Mouse (Mus musculus): ENCODE measurements around the gene Caly. TPM values are rescaled to one million over a fixed set of nuclear protein-coding genes. Genes with fewer than 3 reads are reported as not detected.

Gene Caly
- polyA plus RNA-seq (2015; fragmentation: Nextera tagmentation; extraction: Ambion mirVana) = 95.9 and 99.9 TPM in 2 replicates

- H3K4me2 ChIP-seq = peak within 1 kb of the TSS; percentile 66
- ATAC-seq (ENCODE audit: low read depth) = peak; percentile 84
- H3K27me3 ChIP-seq = peaks cover 11% of the 10 kb centered on the region
- H3K36me3 ChIP-seq = no peaks in the 10 kb centered on the region
- H3K4me1 ChIP-seq (replicated peaks) = peaks cover 41% of the 10 kb centered on the region
- 2% methylated on average over 18 of the region's 18 CpGs for WGBS
- H3K4me3 ChIP-seq = peak within 1 kb of the TSS; percentile 50
- peak within 1 kb of the TSS; percentile 73 for H3K9ac ChIP-seq
- H3K27ac ChIP-seq (replicated peaks) = peak within 1 kb of the TSS; percentile 86
- H3K9me3 ChIP-seq = no peaks in the 10 kb centered on the region
Observed at GRCm38 (mm10) chr7:140082242-140082678, at the start of gene Caly. Gene Caly, minus strand, starts transcription at chr7:140082548.

- H3K27ac ChIP-seq (replicated peaks) = no peak overlapping the region
- no peak overlapping the region for H3K4me3 ChIP-seq
- peaks cover 15% of the 10 kb centered on the region for H3K36me3 ChIP-seq
- no peak overlapping the region for H3K4me2 ChIP-seq
- H3K9me3 ChIP-seq = no peaks in the 10 kb centered on the region
- H3K4me1 ChIP-seq (replicated peaks) = peaks cover 16% of the 10 kb centered on the region
- H3K27me3 ChIP-seq = no peaks in the 10 kb centered on the region
- 77% methylated on average over 2 of the region's 2 CpGs for WGBS
- no peak overlapping the region for H3K9ac ChIP-seq
- no peak for ATAC-seq (ENCODE audit: low read depth)
Observed at GRCm38 (mm10) chr7:140127911-140128310, 45.6 kb upstream of the Caly start.

DNA sequence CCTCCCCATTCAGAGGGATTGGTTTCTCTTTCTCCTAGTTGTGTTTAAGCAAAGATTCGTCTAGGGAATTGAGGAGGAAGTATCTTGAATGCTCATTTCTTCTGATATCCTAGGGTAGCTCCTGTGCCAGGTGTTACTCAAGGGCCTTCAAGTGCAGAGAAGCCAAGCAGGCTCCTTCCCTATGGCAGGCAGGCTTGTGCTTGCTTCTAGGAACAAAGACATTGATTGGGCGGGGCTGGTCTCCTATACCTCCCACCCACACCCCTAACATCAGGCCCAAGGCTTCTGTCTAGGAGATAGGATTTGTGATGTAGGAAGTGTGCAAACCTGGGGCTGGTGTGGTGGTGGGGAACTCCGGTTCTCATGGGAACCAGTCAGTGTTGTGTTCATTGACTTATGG, 44.6 kb upstream of the Caly start:
- Histone ChIP-seq H3K27ac (replicated peaks) (no peak overlapping the region), H3K4me2 (peak overlapping the region; percentile 11; the same call in 1 of the 2 replicates), H3K4me3 (no peak overlapping the region), H3K4me1 (replicated peaks) (peaks cover 16% of the 10 kb centered on the region), H3K27me3 (no peaks in the 10 kb centered on the region; the same call in 1 of the 2 replicates), H3K36me3 (peaks cover 15% of the 10 kb centered on the region), H3K9me3 (no peaks in the 10 kb centered on the region), H3K9ac (no peak overlapping the region)
- 92% methylated on average over 3 of the region's 3 CpGs for WGBS
- no peak for ATAC-seq (ENCODE audit: low read depth)

DNA sequence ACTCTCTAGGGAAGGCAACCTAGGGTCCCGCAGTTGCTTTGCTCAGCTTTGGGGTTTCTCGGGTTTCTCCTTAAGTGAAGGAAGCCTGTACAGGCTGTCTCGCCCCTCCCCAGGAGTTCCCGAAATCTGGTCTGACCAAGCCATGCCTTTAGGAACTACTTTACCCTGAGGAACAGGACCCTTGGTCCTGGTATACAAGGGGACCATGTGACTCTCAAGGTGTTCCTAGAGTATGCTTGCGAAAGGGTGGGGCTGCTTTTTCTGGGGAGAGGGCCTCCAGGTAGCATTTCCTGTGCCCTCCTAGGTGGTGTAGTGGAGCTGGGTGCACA, 43.6 kb upstream of the Caly start:
- Histone ChIP-seq H3K36me3 (peaks cover 15% of the 10 kb centered on the region), H3K27ac (replicated peaks) (no peak overlapping the region), H3K9me3 (no peaks in the 10 kb centered on the region), H3K27me3 (no peaks in the 10 kb centered on the region; the same call in 1 of the 2 replicates), H3K9ac (peak overlapping the region; percentile 76), H3K4me3 (peak overlapping the region; percentile 60), H3K4me2 (peak overlapping the region; percentile 66), H3K4me1 (replicated peaks) (peaks cover 16% of the 10 kb centered on the region)
- ATAC-seq (ENCODE audit: low read depth) = peak; percentile 37
- 11% methylated on average over 5 of the region's 5 CpGs for WGBS

GRCm38 (mm10) chr7:140125278-140126021, 43.1 kb upstream of the Caly start:
- Histone ChIP-seq H3K4me1 (replicated peaks) (peaks cover 16% of the 10 kb centered on the region), H3K4me3 (peak overlapping the region; percentile 60), H3K36me3 (peaks cover 10% of the 10 kb centered on the region), H3K27ac (replicated peaks) (0 out of 2 replicates have a peak overlapping the region, but pooled peaks have one; percentile 19), H3K4me2 (peak overlapping the region; percentile 66), H3K27me3 (no peaks in the 10 kb centered on the region; the same call in 1 of the 2 replicates), H3K9me3 (no peaks in the 10 kb centered on the region), H3K9ac (peak overlapping the region; percentile 76)
- peak; percentile 94 for ATAC-seq (ENCODE audit: low read depth)
- WGBS = 2% methylated on average over 40 of the region's 40 CpGs

DNA sequence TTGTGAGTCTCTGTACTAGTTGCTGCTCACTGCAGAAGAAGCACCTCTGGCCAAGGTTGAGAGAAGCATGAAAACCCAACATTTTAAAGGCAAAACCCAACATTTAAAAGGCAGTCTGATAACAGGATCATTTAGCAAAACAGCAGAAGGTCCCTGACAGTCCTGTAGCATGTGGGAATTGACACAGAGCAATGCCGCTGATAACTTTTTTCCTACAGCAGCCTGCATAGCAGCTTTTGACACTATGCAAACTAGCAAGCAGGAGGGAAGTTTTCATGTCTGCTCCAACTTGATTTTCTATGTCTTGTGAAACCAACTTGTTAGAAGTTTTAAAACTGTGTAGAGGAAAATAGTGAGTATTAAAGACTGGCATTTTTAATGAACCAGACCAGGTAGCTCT, 42.0 kb upstream of the Caly start:
- no peaks in the 10 kb centered on the region for H3K9me3 ChIP-seq
- no peak overlapping the region for H3K4me2 ChIP-seq
- no peaks in the 10 kb centered on the region for H3K36me3 ChIP-seq
- peaks cover 16% of the 10 kb centered on the region for H3K4me1 ChIP-seq (replicated peaks)
- no peak for ATAC-seq (ENCODE audit: low read depth)
- H3K27ac ChIP-seq (replicated peaks) = no peak overlapping the region
- H3K4me3 ChIP-seq = no peak overlapping the region
- no peaks in the 10 kb centered on the region; the same call in 1 of the 2 replicates for H3K27me3 ChIP-seq
- H3K9ac ChIP-seq = no peak overlapping the region
- 95% methylated on average over 1 of the region's 1 CpGs for WGBS

DNA sequence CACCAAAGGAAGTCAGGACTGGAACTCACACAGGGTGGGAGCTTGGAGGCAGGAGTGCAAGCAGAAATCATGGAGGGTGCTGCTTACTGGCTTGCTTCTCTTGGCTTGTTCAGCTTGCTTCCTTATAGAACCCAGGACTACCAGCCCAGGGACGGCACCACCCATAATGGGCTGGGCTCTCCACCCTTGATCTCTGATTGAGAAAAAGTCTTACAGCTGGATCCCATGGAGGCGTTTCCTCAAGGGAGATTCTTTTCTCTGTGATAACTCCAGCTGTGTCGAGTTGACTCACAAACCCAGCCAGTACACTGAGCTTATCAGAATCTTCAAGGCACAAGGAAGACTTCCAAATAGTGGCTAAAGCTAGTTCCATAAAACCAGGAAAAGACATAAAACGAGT, 40.4 kb upstream of the Caly start:
- H3K36me3 ChIP-seq = no peaks in the 10 kb centered on the region
- H3K4me3 ChIP-seq = no peak overlapping the region
- no peak for ATAC-seq (ENCODE audit: low read depth)
- no peak overlapping the region for H3K9ac ChIP-seq
- H3K4me2 ChIP-seq = no peak overlapping the region
- no peaks in the 10 kb centered on the region; the same call in 1 of the 2 replicates for H3K27me3 ChIP-seq
- 50% methylated on average over 4 of the region's 4 CpGs for WGBS
- no peak overlapping the region for H3K27ac ChIP-seq (replicated peaks)
- peaks cover 16% of the 10 kb centered on the region for H3K4me1 ChIP-seq (replicated peaks)
- H3K9me3 ChIP-seq = no peaks in the 10 kb centered on the region

DNA sequence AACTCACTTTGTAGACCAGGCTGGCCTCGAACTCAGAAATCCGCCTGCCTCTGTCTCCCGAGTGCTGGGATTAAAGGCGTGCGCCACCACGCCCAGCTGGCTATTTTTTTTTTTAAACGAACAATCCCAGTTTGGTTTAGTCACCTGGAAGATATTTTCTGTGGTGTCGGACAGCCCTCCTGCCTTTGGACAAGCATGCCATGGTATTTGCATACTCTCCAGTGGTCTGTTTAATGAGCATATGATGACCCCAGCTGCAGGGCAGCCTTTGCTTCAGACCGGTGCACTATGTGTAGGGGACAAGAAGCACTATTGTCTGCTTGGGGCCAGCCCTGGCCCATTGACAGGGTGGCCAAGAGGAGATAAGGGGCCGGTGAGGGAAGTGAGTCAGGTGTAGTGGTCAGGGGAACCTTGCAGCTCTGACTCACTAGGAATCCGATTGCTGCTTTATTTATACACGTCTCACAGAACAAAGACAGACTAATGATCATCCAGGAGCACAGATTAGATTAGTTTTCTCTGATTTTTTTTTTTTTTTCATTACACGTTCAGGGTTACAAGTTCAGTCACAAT, 39.1 kb upstream of the Caly start:
- H3K36me3 ChIP-seq = no peaks in the 10 kb centered on the region
- no peaks in the 10 kb centered on the region; the same call in 1 of the 2 replicates for H3K27me3 ChIP-seq
- ATAC-seq (ENCODE audit: low read depth) = no peak
- H3K9ac ChIP-seq = no peak overlapping the region
- no peaks in the 10 kb centered on the region for H3K9me3 ChIP-seq
- peaks cover 19% of the 10 kb centered on the region for H3K4me1 ChIP-seq (replicated peaks)
- no peak overlapping the region for H3K4me2 ChIP-seq
- no peak overlapping the region for H3K4me3 ChIP-seq
- WGBS = 71% methylated on average over 13 of the region's 13 CpGs
- H3K27ac ChIP-seq (replicated peaks) = no peak overlapping the region

DNA sequence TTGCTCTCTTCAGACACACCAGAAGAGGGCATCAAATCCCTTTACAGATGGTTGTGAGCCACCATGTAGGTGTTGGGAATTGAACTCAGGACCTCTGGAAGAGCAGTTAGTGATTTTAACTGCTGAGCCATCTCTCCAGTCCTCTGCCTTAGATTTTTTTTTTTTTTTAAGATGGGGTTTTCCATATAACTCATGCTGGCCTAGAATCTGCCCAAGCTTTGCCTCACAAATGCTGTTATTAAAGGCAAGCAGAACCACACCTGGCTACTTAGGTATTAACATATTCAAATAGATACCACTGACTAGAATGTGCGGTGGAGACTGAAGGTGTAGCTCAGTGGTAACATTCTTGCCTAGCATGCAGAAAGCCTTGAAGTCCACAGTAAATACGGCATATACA, 38.1 kb upstream of the Caly start:
- H3K27ac ChIP-seq (replicated peaks) = no peak overlapping the region
- peaks cover 18% of the 10 kb centered on the region for H3K4me1 ChIP-seq (replicated peaks)
- no peak for ATAC-seq (ENCODE audit: low read depth)
- H3K4me3 ChIP-seq = no peak overlapping the region
- no peaks in the 10 kb centered on the region; the same call in 1 of the 2 replicates for H3K27me3 ChIP-seq
- H3K9me3 ChIP-seq = no peaks in the 10 kb centered on the region
- WGBS = 90% methylated on average over 2 of the region's 2 CpGs
- H3K9ac ChIP-seq = no peak overlapping the region
- no peaks in the 10 kb centered on the region for H3K36me3 ChIP-seq
- no peak overlapping the region for H3K4me2 ChIP-seq

GRCm38 (mm10) chr7:140116329-140117054, 34.1 kb upstream of the Caly start, which contains the start of gene Echs1:
Gene Echs1, minus strand, starts transcription at chr7:140116476.
- WGBS = 3% methylated on average over 28 of the region's 28 CpGs
- Histone ChIP-seq H3K9ac (peak within 1 kb of the TSS; percentile 87), H3K4me2 (peak within 1 kb of the TSS; percentile 90), H3K4me3 (peak within 1 kb of the TSS; percentile 78), H3K4me1 (replicated peaks) (peaks cover 18% of the 10 kb centered on the region), H3K9me3 (no peaks in the 10 kb centered on the region), H3K27me3 (no peaks in the 10 kb centered on the region), H3K27ac (replicated peaks) (peak within 1 kb of the TSS; percentile 87), H3K36me3 (peaks cover 13% of the 10 kb centered on the region)
- ATAC-seq (ENCODE audit: low read depth) = peak; percentile 96

- no peaks in the 10 kb centered on the region for H3K27me3 ChIP-seq
- H3K4me2 ChIP-seq = peak within 1 kb of the TSS; percentile 90
- 2% methylated on average over 23 of the region's 23 CpGs for WGBS
- ATAC-seq (ENCODE audit: low read depth) = peak; percentile 75
- H3K9ac ChIP-seq = peak within 1 kb of the TSS; percentile 87
- peak within 1 kb of the TSS; percentile 78 for H3K4me3 ChIP-seq
- H3K4me1 ChIP-seq (replicated peaks) = peaks cover 18% of the 10 kb centered on the region
- H3K9me3 ChIP-seq = no peaks in the 10 kb centered on the region
- H3K27ac ChIP-seq (replicated peaks) = peak within 1 kb of the TSS; percentile 87
- peaks cover 21% of the 10 kb centered on the region for H3K36me3 ChIP-seq
Observed at GRCm38 (mm10) chr7:140115583-140116328, 33.4 kb upstream of the Caly start, which contains the start of gene Paox. Gene Paox, plus strand, starts transcription at chr7:140115799.
